Comparison of ENCODE assay signal across 9 mouse cellular contexts in the genomic region with DNA sequence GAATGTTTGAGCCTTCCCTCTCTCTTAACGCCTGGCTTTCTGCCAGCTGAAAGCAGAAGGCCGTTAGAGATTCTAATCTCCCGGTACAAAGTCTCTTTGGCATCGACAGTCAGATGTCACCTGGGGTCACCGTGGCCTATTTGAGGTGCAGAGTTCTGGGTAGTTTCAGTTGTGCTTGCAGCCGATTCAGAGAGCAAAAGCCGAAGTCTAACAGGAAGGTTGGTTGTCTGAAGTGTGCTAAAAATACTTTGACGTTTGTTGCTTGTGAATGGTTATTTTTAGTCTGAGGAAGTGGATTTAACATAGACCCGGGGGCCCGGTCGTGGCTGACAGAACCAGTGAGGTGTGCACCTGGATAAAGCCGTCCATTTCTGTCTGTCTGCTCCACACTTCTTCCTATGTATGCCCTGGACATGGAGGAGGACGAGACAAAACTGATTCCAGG.
DNase-seq lines count a peak whose midpoint lies in the region; ATAC-seq and TF ChIP-seq lines count a peak whose summit lies in the region.
"Had no signal": no experiment of that assay in that cellular context is flagged by ENCODE, and none has a peak within 500 bp of the region (broad histone marks: within the 10 kb centered on the region; RNA-seq: fewer than 3 reads in every experiment).

No protein-coding gene starts in this region.

- no peak for TF ChIP-seq EP300 in heart, postnatal 0 days (IDR thresholded peaks at IDR 0.05; ENCODE audit: low read depth)

- H3K9me3 ChIP-seq in heart, postnatal 0 days (replicated peaks; ENCODE audit: control insufficient read depth, low read length), result no peaks in the 10 kb centered on the region
- no peaks in the 10 kb centered on the region for H3K9me3 ChIP-seq in liver, embryonic 12.5 days (replicated peaks)
- H3K9me3 ChIP-seq in hindbrain, embryonic 16.5 days (ENCODE audit: control insufficient read depth, low read length), result no peaks in the 10 kb centered on the region
- no peaks in the 10 kb centered on the region for H3K9me3 ChIP-seq in forebrain, embryonic 13.5 days (replicated peaks)
- H3K9me3 ChIP-seq: limb, embryonic 12.5 days had no signal

- 2% methylated on average over 13 of the region's 13 CpGs for WGBS in heart, postnatal 0 days
- 9% methylated on average over 13 of the region's 13 CpGs for WGBS in liver, embryonic 12.5 days (ENCODE audit: insufficient replicate concordance)
- 2% methylated on average over 13 of the region's 13 CpGs for WGBS in spleen, adult 2 months
- WGBS in hindbrain, embryonic 16.5 days, result 56% methylated on average over 13 of the region's 13 CpGs
- WGBS in forebrain, embryonic 13.5 days, result 69% methylated on average over 13 of the region's 13 CpGs

- H3K4me1 ChIP-seq in heart, postnatal 0 days (ENCODE audit: control insufficient read depth, insufficient read depth), result peaks cover 56% of the 10 kb centered on the region
- H3K4me1 ChIP-seq in liver, embryonic 12.5 days, result peaks cover 24% of the 10 kb centered on the region
- H3K4me1 ChIP-seq in spleen, adult 2 months (ENCODE audit: control insufficient read depth, insufficient read depth, insufficient read length), result peaks cover 62% of the 10 kb centered on the region
- H3K4me1 ChIP-seq in hindbrain, embryonic 16.5 days (ENCODE audit: control insufficient read depth, insufficient read depth, low read depth, low read length), result no peaks in the 10 kb centered on the region
- peaks cover 19% of the 10 kb centered on the region for H3K4me1 ChIP-seq in forebrain, embryonic 13.5 days

- no peaks in the 10 kb centered on the region for H3K36me3 ChIP-seq in heart, postnatal 0 days (replicated peaks; ENCODE audit: control insufficient read depth, insufficient read depth, low read length)
- no peaks in the 10 kb centered on the region for H3K36me3 ChIP-seq in liver, embryonic 12.5 days
- H3K36me3 ChIP-seq in spleen, adult 2 months (ENCODE audit: control insufficient read depth, insufficient read depth, low read length), result no peaks in the 10 kb centered on the region
- no peaks in the 10 kb centered on the region for H3K36me3 ChIP-seq in hindbrain, embryonic 16.5 days (ENCODE audit: control insufficient read depth, insufficient read depth, low read length)
- H3K36me3 ChIP-seq in forebrain, embryonic 13.5 days (ENCODE audit: poor library complexity, severe bottlenecking), result no peaks in the 10 kb centered on the region
- H3K36me3 ChIP-seq: limb, embryonic 12.5 days had no signal

- no peaks in the 10 kb centered on the region for H3K27me3 ChIP-seq in heart, postnatal 0 days (ENCODE audit: control insufficient read depth, insufficient read depth, low read length)
- H3K27me3 ChIP-seq in liver, embryonic 12.5 days (replicated peaks), result 0 out of 2 replicates have a peak, but pooled peaks cover 8% of the 10 kb centered on the region
- no peaks in the 10 kb centered on the region for H3K27me3 ChIP-seq in spleen, adult 2 months (ENCODE audit: control insufficient read depth, insufficient read depth, low read length)
- no peaks in the 10 kb centered on the region for H3K27me3 ChIP-seq in hindbrain, embryonic 16.5 days (replicated peaks; ENCODE audit: control insufficient read depth, insufficient read depth, low read length)
- H3K27me3 ChIP-seq in forebrain, embryonic 13.5 days, result no peaks in the 10 kb centered on the region
- H3K27me3 ChIP-seq: limb, embryonic 12.5 days had no signal

- H3K4me2 ChIP-seq in heart, postnatal 0 days (ENCODE audit: low read depth, low read length), result peak overlapping the region; percentile 45
- H3K4me2 ChIP-seq in liver, embryonic 12.5 days, result peak overlapping the region; percentile 19; the same call in 1 of the 2 replicates
- no peak overlapping the region for H3K4me2 ChIP-seq in hindbrain, embryonic 16.5 days (ENCODE audit: low read length)
- no peak overlapping the region for H3K4me2 ChIP-seq in forebrain, embryonic 13.5 days
- H3K4me2 ChIP-seq: limb, embryonic 12.5 days had no signal

- H3K4me3 ChIP-seq in heart, postnatal 0 days (ENCODE audit: low read depth, low read length), result 0 out of 2 replicates have a peak overlapping the region, but pooled peaks have one; percentile 6
- H3K4me3 ChIP-seq in liver, embryonic 12.5 days, result no peak overlapping the region
- H3K4me3 ChIP-seq in spleen, adult 2 months (ENCODE audit: extremely low read depth, insufficient read depth, insufficient read length), result peak overlapping the region; percentile 3; the same call in 1 of the 2 replicates
- no peak overlapping the region for H3K4me3 ChIP-seq in hindbrain, embryonic 16.5 days (ENCODE audit: low read length)
- no peak overlapping the region for H3K4me3 ChIP-seq in forebrain, embryonic 13.5 days
- H3K4me3 ChIP-seq: limb, embryonic 12.5 days had no signal

- peak; percentile 63 for ATAC-seq in heart, postnatal 0 days (ENCODE audit: insufficient read depth, low read depth)
- ATAC-seq in liver, embryonic 12.5 days, result peak; percentile 46; the same call in 1 of the 2 replicates
- ATAC-seq in hindbrain, embryonic 16.5 days, result no peak
- ATAC-seq in forebrain, embryonic 13.5 days, result no peak

- H3K9ac ChIP-seq in heart, postnatal 0 days (replicated peaks; ENCODE audit: low read depth, low read length), result peak overlapping the region; percentile 32; the same call in 1 of the 2 replicates
- no peak overlapping the region for H3K9ac ChIP-seq in liver, embryonic 12.5 days
- no peak overlapping the region for H3K9ac ChIP-seq in hindbrain, embryonic 16.5 days (ENCODE audit: low read depth, low read length)
- H3K9ac ChIP-seq in forebrain, embryonic 13.5 days, result no peak overlapping the region
- H3K9ac ChIP-seq: limb, embryonic 12.5 days had no signal

- peak overlapping the region; percentile 94 for H3K27ac ChIP-seq in heart, postnatal 0 days (ENCODE audit: low read depth)
- H3K27ac ChIP-seq in liver, embryonic 12.5 days, result peak overlapping the region; percentile 53; the same call in 1 of the 2 replicates
- peak overlapping the region; percentile 84 for H3K27ac ChIP-seq in spleen, adult 2 months (ENCODE audit: insufficient read depth, low read length)
- H3K27ac ChIP-seq in hindbrain, embryonic 16.5 days (ENCODE audit: low read depth, low read length), result no peak overlapping the region
- H3K27ac ChIP-seq in forebrain, embryonic 13.5 days, result no peak overlapping the region
- H3K27ac ChIP-seq: limb, embryonic 12.5 days had no signal

- no peak for TF ChIP-seq POLR2A in spleen, adult 2 months (IDR thresholded peaks at IDR 0.05; ENCODE audit: low read depth, low read length)

- peak; percentile 63 to 72 for DNase-seq in B cell, adult 2 months
- DNase-seq in adrenal gland, adult (ENCODE audit: inconsistent age in 2 of 2, low spot score in 1 of 2), result peak; percentile 54 to 71
- DNase-seq in heart, postnatal 0 days (ENCODE audit: low spot score), result peak; percentile 85
- peak; percentile 59 to 61 for DNase-seq in spleen, adult 2 months (ENCODE audit: low read depth in 1 of 2, low spot score in 2 of 2)
- no peak for DNase-seq in layer of hippocampus, adult 11-12 months (ENCODE audit: low spot score)

- TF ChIP-seq CTCF in heart, postnatal 0 days (IDR thresholded peaks at IDR 0.05; ENCODE audit: low read depth), result no peak
- TF ChIP-seq CTCF in spleen, adult 2 months (IDR thresholded peaks at IDR 0.05; ENCODE audit: extremely low read depth, insufficient read depth, insufficient read length, insufficient replicate concordance), result no peak

Comparison
In these comparisons a context has a peak if more than half of its experiments do, and no peak if none do; other contexts are left out.
1. ATAC-seq: peak in heart, postnatal 0 days (single experiment) and liver, embryonic 12.5 days (single experiment); none in hindbrain, embryonic 16.5 days (single experiment) and forebrain, embryonic 13.5 days (single experiment).
2. H3K27ac ChIP-seq: peak in heart, postnatal 0 days (single experiment), liver, embryonic 12.5 days (single experiment) and spleen, adult 2 months (single experiment); none in hindbrain, embryonic 16.5 days (single experiment) and forebrain, embryonic 13.5 days (single experiment).
3. H3K4me2 ChIP-seq: peak in heart, postnatal 0 days (single experiment) and liver, embryonic 12.5 days (single experiment); none in hindbrain, embryonic 16.5 days (single experiment) and forebrain, embryonic 13.5 days (single experiment).
4. H3K4me3 ChIP-seq: peak in heart, postnatal 0 days (single experiment) and spleen, adult 2 months (single experiment); none in liver, embryonic 12.5 days (single experiment), hindbrain, embryonic 16.5 days (single experiment) and forebrain, embryonic 13.5 days (single experiment).